Mouse (Mus musculus) thymus, postnatal 4 days (tissue): ENCODE measurements around the gene Camk1.
"Not testable (repeated sequence)": the region's sequence is repeated elsewhere in the genome, so short reads cannot be mapped to it uniquely, and the experiment has no call there.

Experiments used
- DNase-seq: peaks from one replicate; pipeline ENCODE4 v3.0.0; 2021

Camk1 gene

GRCm38 (mm10) chr6:113353696-113354095, 9.9 kb upstream of the Camk1 start:
- DNase-seq: no peak

- no peak for DNase-seq
Observed at GRCm38 (mm10) chr6:113352820-113353219, 9.0 kb upstream of the Camk1 start.

GRCm38 (mm10) chr6:113351653-113352052, 7.9 kb upstream of the Camk1 start:
- no peak for DNase-seq

- DNase-seq: no peak
Observed at GRCm38 (mm10) chr6:113351161-113351560, 7.4 kb upstream of the Camk1 start.

GRCm38 (mm10) chr6:113350538-113350937, 6.8 kb upstream of the Camk1 start:
- DNase-seq: no peak

GRCm38 (mm10) chr6:113346897-113347296, 3.1 kb upstream of the Camk1 start:
- no peak for DNase-seq

- DNase-seq: no peak
Observed at GRCm38 (mm10) chr6:113344321-113344720, 537 bp upstream of the Camk1 start.

- no peak for DNase-seq
Observed at GRCm38 (mm10) chr6:113342297-113342696, 1.5 kb downstream of the Camk1 start.

GRCm38 (mm10) chr6:113341574-113341973, 2.2 kb downstream of the Camk1 start:
- DNase-seq: no peak

GRCm38 (mm10) chr6:113336852-113337620, 6.7 kb downstream of the Camk1 start:
- DNase-seq: no peak

- DNase-seq: no peak
Observed at GRCm38 (mm10) chr6:113334216-113334615, 9.6 kb downstream of the Camk1 start.

- no peak for DNase-seq
Observed at GRCm38 (mm10) chr6:113333137-113333950, 10.4 kb downstream of the Camk1 start.

- not testable (repeated sequence) for DNase-seq
Observed at GRCm38 (mm10) chr6:113332734-113333133, 11.1 kb downstream of the Camk1 start.

GRCm38 (mm10) chr6:113331721-113332120, 12.1 kb downstream of the Camk1 start:
- DNase-seq: no peak

- DNase-seq: peak; percentile 43
Observed at GRCm38 (mm10) chr6:113330547-113330946, 13.2 kb downstream of the Camk1 start.

- no peak for DNase-seq
Observed at GRCm38 (mm10) chr6:113329396-113329795, 14.4 kb downstream of the Camk1 start.

GRCm38 (mm10) chr6:113326533-113327315, 17.1 kb downstream of the Camk1 start, which contains the start of gene Ogg1:
Ogg1 (plus strand) TSS chr6:113326972.
- DNase-seq: peak; percentile 99

- DNase-seq: no peak
Observed at GRCm38 (mm10) chr6:113315972-113316371, 27.8 kb downstream of the Camk1 start.

- peak; percentile 41 for DNase-seq
Observed at GRCm38 (mm10) chr6:113308141-113308540, 35.6 kb downstream of the Camk1 start.

- peak; percentile 69 for DNase-seq
Observed at GRCm38 (mm10) chr6:113307481-113308121, 36.2 kb downstream of the Camk1 start.

- no peak for DNase-seq
Observed at GRCm38 (mm10) chr6:113306986-113307349, 36.8 kb downstream of the Camk1 start, which contains the start of gene Brpf1. Brpf1 (plus strand) TSS chr6:113307137.

GRCm38 (mm10) chr6:113306322-113306985, 37.3 kb downstream of the Camk1 start:
- DNase-seq: peak; percentile 99
